Mouse (Mus musculus) testis, adult 2 months (tissue): ENCODE data around the gene Tmtc1. TPM values are rescaled to one million over a fixed set of nuclear protein-coding genes. Genes with fewer than 3 reads are reported as not detected.

ENCODE experiments used
- H3K27ac ChIP-seq: fragments of 200-500 bp; 2 replicates; pipeline ENCODE4 v1.5.1; 2012; ENCODE audit warnings: low read depth, low read length; ENCODE audit not compliant: control insufficient read depth, insufficient read depth
- H3K27me3 ChIP-seq: fragments of 200-500 bp; 2 replicates; pipeline ENCODE4 v1.6.1; 2012; ENCODE audit warnings: mild to moderate bottlenecking, low read length, moderate library complexity; ENCODE audit not compliant: control insufficient read depth, insufficient read depth
- H3K36me3 ChIP-seq: fragments of 200-500 bp; 2 replicates; pipeline ENCODE4 v1.6.1; 2012; ENCODE audit warnings: mild to moderate bottlenecking, low read length; ENCODE audit not compliant: control insufficient read depth, insufficient read depth
- H3K4me1 ChIP-seq: fragments of 200-500 bp; 2 replicates; pipeline ENCODE4 v1.6.1; 2012; ENCODE audit warnings: low read length; ENCODE audit not compliant: control insufficient read depth, insufficient read depth
- H3K4me3 ChIP-seq: fragments of 200-500 bp; 2 replicates; pipeline ENCODE4 v1.5.1; 2012; ENCODE audit warnings: low read depth, mild to moderate bottlenecking, low read length, moderate library complexity, mixed read lengths; ENCODE audit not compliant: control insufficient read depth
- CTCF ChIP-seq: fragments of 200-500 bp; IDR thresholded peaks from 2 replicates; pipeline ENCODE4 v1.5.1; 2012; ENCODE audit warnings: low read depth, mild to moderate bottlenecking, inconsistent platforms, low read length, moderate library complexity; ENCODE audit not compliant: control insufficient read depth, insufficient read depth, insufficient replicate concordance
- POLR2A ChIP-seq: fragments of 200-500 bp; IDR thresholded peaks from 2 replicates; pipeline ENCODE4 v1.6.1; 2012; ENCODE audit warnings: low read depth, mild to moderate bottlenecking, inconsistent platforms, low read length, moderate library complexity; ENCODE audit not compliant: control insufficient read depth
- polyA plus RNA-seq: library from polyadenylated mRNA; depleted of rRNA; stranded (reverse); fragments of >200 nt; gene quantifications from 2 replicates; pipeline ENCODE4 v1.2.3, GENCODE M21; 2012

Gene Tmtc1
- polyA plus RNA-seq, 1 experiment: 3.5 TPM

- Histone ChIP-seq H3K4me1 (no peaks in the 10 kb centered on the region), H3K4me3 (no peak overlapping the region), H3K27ac (no peak overlapping the region), H3K27me3 (no peaks in the 10 kb centered on the region), H3K36me3 (no peaks in the 10 kb centered on the region)
- TF ChIP-seq CTCF (no peak), POLR2A (no peak)
Measured at GRCm38 (mm10) chr6:148401031-148401430, 43.2 kb downstream of the Tmtc1 start.

GRCm38 (mm10) chr6:148399541-148399940 lies 44.6 kb downstream of the Tmtc1 start:
- TF ChIP-seq CTCF: no peak
- TF ChIP-seq POLR2A: no peak
- Histone ChIP-seq H3K4me3 (no peak overlapping the region), H3K36me3 (no peaks in the 10 kb centered on the region), H3K27me3 (no peaks in the 10 kb centered on the region), H3K4me1 (no peaks in the 10 kb centered on the region), H3K27ac (no peak overlapping the region)

GRCm38 (mm10) chr6:148398888-148399287 lies 45.3 kb downstream of the Tmtc1 start:
- Histone ChIP-seq H3K27me3 (no peaks in the 10 kb centered on the region), H3K4me1 (no peaks in the 10 kb centered on the region), H3K27ac (no peak overlapping the region), H3K4me3 (no peak overlapping the region), H3K36me3 (no peaks in the 10 kb centered on the region)
- TF ChIP-seq POLR2A (no peak), CTCF (no peak)

- H3K27me3 ChIP-seq: no peaks in the 10 kb centered on the region
- TF ChIP-seq CTCF: no peak
- TF ChIP-seq POLR2A: no peak
- no peaks in the 10 kb centered on the region for H3K4me1 ChIP-seq
- H3K36me3 ChIP-seq: no peaks in the 10 kb centered on the region
- no peak overlapping the region for H3K4me3 ChIP-seq
- H3K27ac ChIP-seq: no peak overlapping the region
Measured at GRCm38 (mm10) chr6:148397270-148397669, 46.9 kb downstream of the Tmtc1 start.

GRCm38 (mm10) chr6:148395272-148395671 lies 48.9 kb downstream of the Tmtc1 start:
- Histone ChIP-seq H3K36me3 (no peaks in the 10 kb centered on the region), H3K4me1 (no peaks in the 10 kb centered on the region), H3K27me3 (no peaks in the 10 kb centered on the region), H3K27ac (no peak overlapping the region), H3K4me3 (no peak overlapping the region)
- TF ChIP-seq POLR2A: no peak
- TF ChIP-seq CTCF: no peak

GRCm38 (mm10) chr6:148394294-148394693 lies 49.9 kb downstream of the Tmtc1 start:
- no peaks in the 10 kb centered on the region for H3K36me3 ChIP-seq
- H3K27me3 ChIP-seq: no peaks in the 10 kb centered on the region
- H3K27ac ChIP-seq: no peak overlapping the region
- no peak for TF ChIP-seq POLR2A
- TF ChIP-seq CTCF: no peak
- no peak overlapping the region for H3K4me3 ChIP-seq
- H3K4me1 ChIP-seq: no peaks in the 10 kb centered on the region

GRCm38 (mm10) chr6:148392147-148392546 lies 52.0 kb downstream of the Tmtc1 start:
- Histone ChIP-seq H3K4me1 (no peaks in the 10 kb centered on the region), H3K4me3 (no peak overlapping the region), H3K36me3 (no peaks in the 10 kb centered on the region), H3K27me3 (no peaks in the 10 kb centered on the region), H3K27ac (no peak overlapping the region)
- TF ChIP-seq CTCF: no peak
- TF ChIP-seq POLR2A: no peak

- Histone ChIP-seq H3K36me3 (no peaks in the 10 kb centered on the region), H3K4me3 (no peak overlapping the region), H3K27me3 (no peaks in the 10 kb centered on the region), H3K27ac (peak overlapping the region; percentile 30), H3K4me1 (no peaks in the 10 kb centered on the region)
- TF ChIP-seq CTCF (no peak), POLR2A (no peak)
Measured at GRCm38 (mm10) chr6:148391286-148391685, 52.9 kb downstream of the Tmtc1 start.
